Mouse (Mus musculus): ENCODE results near the gene Ogdh. TPM values are rescaled to one million over a fixed set of nuclear protein-coding genes. Genes with fewer than 3 reads are reported as not detected.
A peak's percentile ranks its signal among the peaks of the same experiment; 100 is the strongest.

Gene Ogdh
- total and polyA plus RNA-seq, 2 experiments: 69.9 to 85.2 TPM

- Histone ChIP-seq H3K4me1 (ENCODE audit: control insufficient read depth, insufficient read depth, low read length) (no peaks in the 10 kb centered on the region), H3K27ac (replicated peaks; ENCODE audit: insufficient read depth, low read depth, low read length) (no peak overlapping the region), H3K4me3 (ENCODE audit: insufficient read depth, low read depth, low read length) (no peak overlapping the region), H3K9ac (ENCODE audit: low read depth, low read length) (no peak overlapping the region), H3K27me3 (ENCODE audit: control insufficient read depth, insufficient read depth, low read length) (no peaks in the 10 kb centered on the region), H3K36me3 (ENCODE audit: control insufficient read depth, insufficient read depth, low read length) (peaks cover 22% of the 10 kb centered on the region), H3K79me2 (ENCODE audit: control insufficient read depth, insufficient read depth, low read length) (no peaks in the 10 kb centered on the region)
- DNase-seq (ENCODE audit: extremely low read depth, low read depth, low spot score): no peak
- TF ChIP-seq POLR2A (IDR thresholded peaks at IDR 0.05; ENCODE audit: extremely low read depth, insufficient read depth, low read length): no peak
- TF ChIP-seq CTCF (IDR thresholded peaks at IDR 0.05; ENCODE audit: low read depth, low read length): no peak
- WGBS: 97% methylated on average over 7 of the region's 7 CpGs
Observed at GRCm38 (mm10) chr11:6259413-6259812, 32.0 kb upstream of the Ogdh start.

GRCm38 (mm10) chr11:6261434-6262082, 29.9 kb upstream of the Ogdh start:
- WGBS: 82% methylated on average over 10 of the region's 10 CpGs
- Histone ChIP-seq H3K79me2 (ENCODE audit: control insufficient read depth, insufficient read depth, low read length) (peaks cover under 1% of the 10 kb centered on the region; the same call in 1 of the 2 replicates), H3K4me3 (ENCODE audit: insufficient read depth, low read depth, low read length) (no peak overlapping the region; the same call in 1 of the 2 replicates), H3K4me1 (ENCODE audit: control insufficient read depth, insufficient read depth, low read length) (peaks cover 3% of the 10 kb centered on the region), H3K36me3 (ENCODE audit: control insufficient read depth, insufficient read depth, low read length) (peaks cover 30% of the 10 kb centered on the region), H3K27ac (replicated peaks; ENCODE audit: insufficient read depth, low read depth, low read length) (no peak overlapping the region), H3K27me3 (ENCODE audit: control insufficient read depth, insufficient read depth, low read length) (no peaks in the 10 kb centered on the region), H3K9ac (ENCODE audit: low read depth, low read length) (no peak overlapping the region)
- TF ChIP-seq POLR2A (IDR thresholded peaks at IDR 0.05; ENCODE audit: extremely low read depth, insufficient read depth, low read length): no peak
- peak; percentile 97 for TF ChIP-seq CTCF (IDR thresholded peaks at IDR 0.05; ENCODE audit: low read depth, low read length)
- DNase-seq (ENCODE audit: extremely low read depth, low read depth, low spot score): peak; percentile 49

GRCm38 (mm10) chr11:6266621-6267020, 24.8 kb upstream of the Ogdh start:
- H3K4me3 ChIP-seq (ENCODE audit: insufficient read depth, low read depth, low read length): peak overlapping the region; percentile 89
- H3K9ac ChIP-seq (ENCODE audit: low read depth, low read length): peak overlapping the region; percentile 91
- WGBS: 67% methylated on average over 9 of the region's 9 CpGs
- no peak for TF ChIP-seq CTCF (IDR thresholded peaks at IDR 0.05; ENCODE audit: low read depth, low read length)
- H3K27me3 ChIP-seq (ENCODE audit: control insufficient read depth, insufficient read depth, low read length): no peaks in the 10 kb centered on the region
- peaks cover 14% of the 10 kb centered on the region for H3K36me3 ChIP-seq (ENCODE audit: control insufficient read depth, insufficient read depth, low read length)
- H3K79me2 ChIP-seq (ENCODE audit: control insufficient read depth, insufficient read depth, low read length): peaks cover 10% of the 10 kb centered on the region; the same call in 1 of the 2 replicates
- peaks cover 7% of the 10 kb centered on the region for H3K4me1 ChIP-seq (ENCODE audit: control insufficient read depth, insufficient read depth, low read length)
- DNase-seq (ENCODE audit: extremely low read depth, low read depth, low spot score): no peak
- no peak overlapping the region for H3K27ac ChIP-seq (replicated peaks; ENCODE audit: insufficient read depth, low read depth, low read length)

GRCm38 (mm10) chr11:6267320-6268254, 23.8 kb upstream of the Ogdh start, which contains the start of gene Ddx56:
TSS of gene Ddx56 (minus strand) at chr11:6267772.
- peaks cover 13% of the 10 kb centered on the region for H3K36me3 ChIP-seq (ENCODE audit: control insufficient read depth, insufficient read depth, low read length)
- peak within 1 kb of the TSS; percentile 91 for H3K9ac ChIP-seq (ENCODE audit: low read depth, low read length)
- no peaks in the 10 kb centered on the region for H3K27me3 ChIP-seq (ENCODE audit: control insufficient read depth, insufficient read depth, low read length)
- H3K27ac ChIP-seq (replicated peaks; ENCODE audit: insufficient read depth, low read depth, low read length): peak within 1 kb of the TSS; percentile 61
- H3K79me2 ChIP-seq (ENCODE audit: control insufficient read depth, insufficient read depth, low read length): peaks cover 10% of the 10 kb centered on the region; the same call in 1 of the 2 replicates
- TF ChIP-seq CTCF (IDR thresholded peaks at IDR 0.05; ENCODE audit: low read depth, low read length) (no peak), POLR2A (IDR thresholded peaks at IDR 0.05; ENCODE audit: extremely low read depth, insufficient read depth, low read length) (peak; percentile 63; the same call in 1 of the 2 replicates)
- H3K4me1 ChIP-seq (ENCODE audit: control insufficient read depth, insufficient read depth, low read length): peaks cover 7% of the 10 kb centered on the region
- H3K4me3 ChIP-seq (ENCODE audit: insufficient read depth, low read depth, low read length): peak within 1 kb of the TSS; percentile 89
- peak; percentile 97 for DNase-seq (ENCODE audit: extremely low read depth, low read depth, low spot score)
- 1% methylated on average over 50 of the region's 50 CpGs for WGBS

- WGBS: 7% methylated on average over 11 of the region's 11 CpGs
- H3K9ac ChIP-seq (ENCODE audit: low read depth, low read length): peak overlapping the region; percentile 80
- peak overlapping the region; percentile 73 for H3K4me3 ChIP-seq (ENCODE audit: insufficient read depth, low read depth, low read length)
- no peak overlapping the region; the same call in 1 of the 2 replicates for H3K27ac ChIP-seq (replicated peaks; ENCODE audit: insufficient read depth, low read depth, low read length)
- H3K36me3 ChIP-seq (ENCODE audit: control insufficient read depth, insufficient read depth, low read length): peaks cover 4% of the 10 kb centered on the region; the same call in 1 of the 2 replicates
- peak; percentile 53 for DNase-seq (ENCODE audit: extremely low read depth, low read depth, low spot score)
- H3K4me1 ChIP-seq (ENCODE audit: control insufficient read depth, insufficient read depth, low read length): peaks cover 10% of the 10 kb centered on the region
- H3K79me2 ChIP-seq (ENCODE audit: control insufficient read depth, insufficient read depth, low read length): no peaks in the 10 kb centered on the region
- no peaks in the 10 kb centered on the region for H3K27me3 ChIP-seq (ENCODE audit: control insufficient read depth, insufficient read depth, low read length)
- TF ChIP-seq CTCF (IDR thresholded peaks at IDR 0.05; ENCODE audit: low read depth, low read length): no peak
- no peak for TF ChIP-seq POLR2A (IDR thresholded peaks at IDR 0.05; ENCODE audit: extremely low read depth, insufficient read depth, low read length)
Observed at GRCm38 (mm10) chr11:6273607-6274006, 17.8 kb upstream of the Ogdh start.
